Mouse (Mus musculus): ENCODE data around the gene Oaz2. TPM values are rescaled to one million over a fixed set of nuclear protein-coding genes. Genes with fewer than 3 reads are reported as not detected.
"Not testable (repeated sequence)": the region's sequence is repeated elsewhere in the genome, so short reads cannot be mapped to it uniquely, and the experiment has no call there.

The Oaz2 gene
- polyA plus RNA-seq, 1 experiment from 2014 or later, result 188 TPM

DNA sequence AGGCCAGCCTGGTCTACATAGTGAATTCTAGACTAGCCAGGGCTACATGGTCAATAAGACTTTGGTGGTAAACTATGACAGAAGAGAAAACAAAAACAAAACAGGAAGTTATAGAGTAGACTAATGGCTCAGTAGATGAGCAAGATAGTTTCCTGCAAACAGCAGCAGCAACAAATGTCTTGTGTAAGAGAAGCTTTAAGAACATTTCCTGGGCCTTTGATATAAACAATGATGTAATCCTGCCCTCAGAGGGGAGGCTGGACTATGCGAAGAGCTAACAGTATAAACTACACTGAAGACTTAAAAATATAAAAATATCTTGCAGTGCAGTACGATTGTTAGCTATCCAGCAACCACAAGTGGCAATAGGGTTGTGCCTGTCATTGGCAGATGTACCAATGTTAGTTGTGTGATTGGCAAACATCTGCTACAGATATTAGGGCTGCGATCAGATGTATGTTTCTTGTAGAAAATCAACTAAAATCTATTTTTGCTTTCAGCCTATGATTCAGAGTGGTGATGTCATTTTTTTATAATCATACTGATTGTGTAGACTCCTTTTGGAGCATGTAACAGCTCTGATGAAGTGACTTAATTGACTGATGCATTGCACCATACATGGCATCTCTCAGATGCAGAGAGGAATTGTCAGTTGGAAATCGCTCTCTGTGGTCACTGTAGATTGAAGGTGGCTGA, 13.3 kb downstream of the Oaz2 start:
- H3K27ac ChIP-seq (ENCODE audit: low read length), result no peak overlapping the region
- no peaks in the 10 kb centered on the region for H3K36me3 ChIP-seq (ENCODE audit: control insufficient read depth, insufficient read depth, low read length)
- H3K4me2 ChIP-seq (ENCODE audit: low read depth, low read length), result no peak overlapping the region
- no peak overlapping the region for H3K9ac ChIP-seq (ENCODE audit: low read depth, low read length)
- H3K4me3 ChIP-seq (ENCODE audit: low read length), result no peak overlapping the region
- peaks cover 39% of the 10 kb centered on the region for H3K4me1 ChIP-seq (ENCODE audit: control insufficient read depth, insufficient read depth, low read length)
- 72% methylated on average over 4 of the region's 4 CpGs for WGBS
- H3K9me3 ChIP-seq (ENCODE audit: control insufficient read depth, low read length), result no peaks in the 10 kb centered on the region
- H3K27me3 ChIP-seq (replicated peaks; ENCODE audit: control insufficient read depth, insufficient read depth, low read length), result no peaks in the 10 kb centered on the region
- ATAC-seq, result no peak

- WGBS, result 80% methylated on average over 2 of the region's 2 CpGs
- no peak overlapping the region for H3K27ac ChIP-seq (ENCODE audit: low read length)
- H3K4me3 ChIP-seq (ENCODE audit: low read length), result no peak overlapping the region
- H3K9ac ChIP-seq (ENCODE audit: low read depth, low read length), result no peak overlapping the region
- H3K36me3 ChIP-seq (ENCODE audit: control insufficient read depth, insufficient read depth, low read length), result 0 out of 2 replicates have a peak, but pooled peaks cover 2% of the 10 kb centered on the region
- H3K4me1 ChIP-seq (ENCODE audit: control insufficient read depth, insufficient read depth, low read length), result peaks cover 39% of the 10 kb centered on the region
- H3K9me3 ChIP-seq (ENCODE audit: control insufficient read depth, low read length), result no peaks in the 10 kb centered on the region
- no peak for ATAC-seq
- H3K4me2 ChIP-seq (ENCODE audit: low read depth, low read length), result no peak overlapping the region
- H3K27me3 ChIP-seq (replicated peaks; ENCODE audit: control insufficient read depth, insufficient read depth, low read length), result no peaks in the 10 kb centered on the region
These were observed 13.8 kb downstream of the Oaz2 start for GRCm38 (mm10) chr9:65681634-65681940.

DNA sequence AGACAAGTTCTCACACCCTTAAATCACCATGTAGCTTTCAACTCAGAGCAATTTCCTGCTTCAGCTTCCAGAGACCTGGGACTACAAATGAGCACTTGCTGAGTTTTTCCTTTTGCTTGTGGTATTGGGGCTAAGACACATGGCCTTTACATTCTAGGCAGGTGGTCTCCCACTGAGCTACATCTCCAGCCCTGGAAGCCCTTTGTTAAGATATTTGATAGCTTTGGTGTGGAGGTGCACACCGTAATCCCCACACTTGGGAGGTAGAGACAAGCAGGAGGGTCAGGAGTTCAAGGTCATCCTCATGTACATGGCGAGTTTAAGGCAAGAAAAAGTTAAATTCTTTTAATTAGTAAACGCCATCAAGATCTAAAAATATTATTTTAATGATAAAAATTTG, 14.4 kb downstream of the Oaz2 start:
- no peak overlapping the region for H3K4me3 ChIP-seq (ENCODE audit: low read length)
- H3K4me1 ChIP-seq (ENCODE audit: control insufficient read depth, insufficient read depth, low read length), result peaks cover 37% of the 10 kb centered on the region
- H3K36me3 ChIP-seq (ENCODE audit: control insufficient read depth, insufficient read depth, low read length), result 0 out of 2 replicates have a peak, but pooled peaks cover 2% of the 10 kb centered on the region
- no peak overlapping the region for H3K9ac ChIP-seq (ENCODE audit: low read depth, low read length)
- 89% methylated on average over 3 of the region's 3 CpGs for WGBS
- H3K27ac ChIP-seq (ENCODE audit: low read length), result no peak overlapping the region
- H3K27me3 ChIP-seq (replicated peaks; ENCODE audit: control insufficient read depth, insufficient read depth, low read length), result no peaks in the 10 kb centered on the region
- no peak for ATAC-seq
- no peak overlapping the region for H3K4me2 ChIP-seq (ENCODE audit: low read depth, low read length)
- no peaks in the 10 kb centered on the region for H3K9me3 ChIP-seq (ENCODE audit: control insufficient read depth, low read length)

- no peaks in the 10 kb centered on the region for H3K9me3 ChIP-seq (ENCODE audit: control insufficient read depth, low read length)
- no peak overlapping the region for H3K27ac ChIP-seq (ENCODE audit: low read length)
- H3K9ac ChIP-seq (ENCODE audit: low read depth, low read length), result no peak overlapping the region
- no peaks in the 10 kb centered on the region for H3K27me3 ChIP-seq (replicated peaks; ENCODE audit: control insufficient read depth, insufficient read depth, low read length)
- 79% methylated on average over 1 of the region's 1 CpGs for WGBS
- H3K36me3 ChIP-seq (ENCODE audit: control insufficient read depth, insufficient read depth, low read length), result 0 out of 2 replicates have a peak, but pooled peaks cover 2% of the 10 kb centered on the region
- no peak for ATAC-seq
- no peak overlapping the region for H3K4me3 ChIP-seq (ENCODE audit: low read length)
- no peak overlapping the region for H3K4me2 ChIP-seq (ENCODE audit: low read depth, low read length)
- peaks cover 29% of the 10 kb centered on the region for H3K4me1 ChIP-seq (ENCODE audit: control insufficient read depth, insufficient read depth, low read length)
These were observed 15.2 kb downstream of the Oaz2 start for GRCm38 (mm10) chr9:65682994-65683393.

- peaks cover 17% of the 10 kb centered on the region for H3K4me1 ChIP-seq (ENCODE audit: control insufficient read depth, insufficient read depth, low read length)
- H3K9ac ChIP-seq (ENCODE audit: low read depth, low read length), result no peak overlapping the region
- no peaks in the 10 kb centered on the region for H3K9me3 ChIP-seq (ENCODE audit: control insufficient read depth, low read length)
- H3K4me2 ChIP-seq (ENCODE audit: low read depth, low read length), result no peak overlapping the region
- no peak for ATAC-seq
- no peak overlapping the region for H3K4me3 ChIP-seq (ENCODE audit: low read length)
- H3K27ac ChIP-seq (ENCODE audit: low read length), result no peak overlapping the region
- WGBS, result 89% methylated on average over 2 of the region's 2 CpGs
- H3K36me3 ChIP-seq (ENCODE audit: control insufficient read depth, insufficient read depth, low read length), result 0 out of 2 replicates have a peak, but pooled peaks cover 5% of the 10 kb centered on the region
- H3K27me3 ChIP-seq (replicated peaks; ENCODE audit: control insufficient read depth, insufficient read depth, low read length), result no peaks in the 10 kb centered on the region
These were observed 16.9 kb downstream of the Oaz2 start for GRCm38 (mm10) chr9:65684704-65685103.

DNA sequence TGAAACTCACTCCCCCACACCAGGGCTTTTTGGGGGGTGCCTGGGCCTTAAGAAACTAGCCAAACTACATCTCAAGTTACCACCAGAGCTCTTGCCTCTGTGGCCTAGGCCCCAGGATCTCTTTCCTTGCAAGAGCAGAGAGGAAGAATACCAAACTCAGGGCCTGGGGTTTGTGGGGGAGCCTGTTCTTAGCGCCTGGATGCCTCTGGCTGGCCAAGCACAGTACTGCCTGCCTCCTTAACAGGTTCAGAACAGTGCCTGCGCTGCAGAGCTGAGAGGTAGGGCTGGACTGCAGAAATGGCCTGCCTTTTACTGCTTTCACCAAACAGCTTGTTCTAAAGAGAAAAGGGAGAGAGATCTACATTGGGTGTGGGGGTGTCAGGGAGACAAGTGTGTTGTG, 22.1 kb downstream of the Oaz2 start:
- ATAC-seq; H3K9ac ChIP-seq (ENCODE audit: low read depth, low read length); H3K4me1 ChIP-seq (ENCODE audit: control insufficient read depth, insufficient read depth, low read length); H3K4me2 ChIP-seq (ENCODE audit: low read depth, low read length); H3K27ac ChIP-seq (ENCODE audit: low read length); H3K36me3 ChIP-seq (ENCODE audit: control insufficient read depth, insufficient read depth, low read length); H3K4me3 ChIP-seq (ENCODE audit: low read length); H3K27me3 ChIP-seq (replicated peaks; ENCODE audit: control insufficient read depth, insufficient read depth, low read length); H3K9me3 ChIP-seq (ENCODE audit: control insufficient read depth, low read length): not testable (repeated sequence)
- WGBS, result 67% methylated on average over 1 of the region's 2 CpGs

DNA sequence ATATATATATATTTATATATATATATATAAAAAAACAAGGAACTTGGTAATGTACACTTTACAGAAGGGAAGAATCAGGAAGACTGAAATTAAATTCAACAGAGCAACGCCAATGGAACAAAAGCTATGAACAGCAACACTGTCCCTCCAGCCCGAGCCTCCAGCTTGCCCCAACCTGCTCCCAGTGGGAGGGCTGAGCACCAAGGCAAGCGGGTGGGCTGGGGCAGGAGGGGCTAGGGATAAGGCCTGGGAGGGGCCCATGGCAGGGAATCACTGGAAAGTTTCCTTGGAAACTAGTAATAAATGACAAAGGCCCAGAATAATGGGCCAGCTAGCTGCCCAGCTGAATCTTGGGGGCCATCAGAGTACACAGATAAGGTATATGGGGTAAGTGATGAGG, 24.7 kb downstream of the Oaz2 start:
- peak; percentile 20 for ATAC-seq
- no peak overlapping the region for H3K9ac ChIP-seq (ENCODE audit: low read depth, low read length)
- H3K4me2 ChIP-seq (ENCODE audit: low read depth, low read length), result no peak overlapping the region
- H3K36me3 ChIP-seq (ENCODE audit: control insufficient read depth, insufficient read depth, low read length), result peaks cover 8% of the 10 kb centered on the region; the same call in 1 of the 2 replicates
- peaks cover 8% of the 10 kb centered on the region for H3K4me1 ChIP-seq (ENCODE audit: control insufficient read depth, insufficient read depth, low read length)
- no peaks in the 10 kb centered on the region for H3K9me3 ChIP-seq (ENCODE audit: control insufficient read depth, low read length)
- peak overlapping the region; percentile 41; the same call in 1 of the 2 replicates for H3K27ac ChIP-seq (ENCODE audit: low read length)
- 52% methylated on average over 3 of the region's 3 CpGs for WGBS
- H3K27me3 ChIP-seq (replicated peaks; ENCODE audit: control insufficient read depth, insufficient read depth, low read length), result no peaks in the 10 kb centered on the region
- no peak overlapping the region for H3K4me3 ChIP-seq (ENCODE audit: low read length)

- Histone ChIP-seq H3K4me1 (ENCODE audit: control insufficient read depth, insufficient read depth, low read length) (peaks cover 8% of the 10 kb centered on the region), H3K36me3 (ENCODE audit: control insufficient read depth, insufficient read depth, low read length) (peaks cover 9% of the 10 kb centered on the region; the same call in 1 of the 2 replicates), H3K4me2 (ENCODE audit: low read depth, low read length) (no peak overlapping the region), H3K9me3 (ENCODE audit: control insufficient read depth, low read length) (no peaks in the 10 kb centered on the region), H3K9ac (ENCODE audit: low read depth, low read length) (no peak overlapping the region), H3K4me3 (ENCODE audit: low read length) (no peak overlapping the region), H3K27ac (ENCODE audit: low read length) (no peak overlapping the region; the same call in none of the 2 replicates), H3K27me3 (replicated peaks; ENCODE audit: control insufficient read depth, insufficient read depth, low read length) (no peaks in the 10 kb centered on the region)
- 33% methylated on average over 5 of the region's 5 CpGs for WGBS
- ATAC-seq, result peak; percentile 74
These were observed 25.3 kb downstream of the Oaz2 start for GRCm38 (mm10) chr9:65692959-65693603.

- H3K9me3 ChIP-seq (ENCODE audit: control insufficient read depth, low read length), result no peaks in the 10 kb centered on the region
- peak overlapping the region; percentile 33 for H3K27ac ChIP-seq (ENCODE audit: low read length)
- peaks cover 8% of the 10 kb centered on the region for H3K36me3 ChIP-seq (ENCODE audit: control insufficient read depth, insufficient read depth, low read length)
- WGBS, result 57% methylated on average over 3 of the region's 3 CpGs
- no peak overlapping the region for H3K9ac ChIP-seq (ENCODE audit: low read depth, low read length)
- no peak for ATAC-seq
- H3K4me2 ChIP-seq (ENCODE audit: low read depth, low read length), result no peak overlapping the region
- no peak overlapping the region for H3K4me3 ChIP-seq (ENCODE audit: low read length)
- no peaks in the 10 kb centered on the region for H3K27me3 ChIP-seq (replicated peaks; ENCODE audit: control insufficient read depth, insufficient read depth, low read length)
- H3K4me1 ChIP-seq (ENCODE audit: control insufficient read depth, insufficient read depth, low read length), result peaks cover 8% of the 10 kb centered on the region
These were observed 27.8 kb downstream of the Oaz2 start for GRCm38 (mm10) chr9:65695646-65696045.

All from intestine, embryonic 16.5 days (tissue).